Mouse (Mus musculus): ENCODE measurements around the gene Med24.

Gene Med24

DNA sequence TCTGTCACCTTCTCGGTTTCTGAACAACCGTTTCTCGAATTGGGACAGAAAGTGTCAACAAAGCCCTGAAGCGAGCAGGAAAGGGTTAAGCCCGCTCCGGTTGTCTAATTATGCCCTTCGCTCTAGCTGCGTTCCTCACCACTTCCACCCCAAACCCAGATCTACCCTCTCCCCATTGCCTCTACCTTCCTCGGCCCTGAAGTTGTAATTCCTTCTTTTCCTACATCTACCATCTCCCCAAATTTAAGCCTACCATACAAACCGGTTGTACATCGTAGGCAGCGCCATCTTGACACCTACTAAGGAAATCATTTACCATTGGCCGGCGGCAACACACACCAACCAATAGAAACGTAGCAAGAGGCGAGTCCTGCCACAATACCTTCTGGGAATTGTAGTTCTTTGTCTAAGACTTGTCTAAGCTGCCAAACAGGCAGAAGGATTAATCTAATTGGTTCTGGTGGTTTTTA, at the start of gene Med24:
Med24 (minus strand) TSS at position 317 of the 470 bp plus-strand sequence.
- peak; percentile 84 for DNase-seq

DNA sequence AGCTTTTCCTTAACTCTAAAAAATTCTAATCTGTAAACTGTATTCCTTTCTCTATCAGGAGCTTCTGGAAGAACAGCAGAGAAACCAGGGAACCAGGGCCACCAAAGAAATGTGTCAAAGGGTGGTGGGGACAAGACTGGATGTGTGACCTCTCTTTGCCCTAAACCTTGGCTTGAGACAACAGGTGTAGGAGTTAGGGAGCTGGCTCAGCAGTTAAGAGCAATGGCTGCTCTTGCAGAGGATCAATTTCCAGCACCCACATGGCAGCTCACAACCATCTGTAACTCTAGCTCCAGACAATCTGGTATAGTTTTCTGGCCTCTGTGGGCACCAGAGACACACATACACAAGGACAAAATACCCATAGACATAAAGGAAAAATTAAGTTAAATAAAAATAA, 48.7 kb upstream of the Med24 start:
- DNase-seq: no peak

DNA sequence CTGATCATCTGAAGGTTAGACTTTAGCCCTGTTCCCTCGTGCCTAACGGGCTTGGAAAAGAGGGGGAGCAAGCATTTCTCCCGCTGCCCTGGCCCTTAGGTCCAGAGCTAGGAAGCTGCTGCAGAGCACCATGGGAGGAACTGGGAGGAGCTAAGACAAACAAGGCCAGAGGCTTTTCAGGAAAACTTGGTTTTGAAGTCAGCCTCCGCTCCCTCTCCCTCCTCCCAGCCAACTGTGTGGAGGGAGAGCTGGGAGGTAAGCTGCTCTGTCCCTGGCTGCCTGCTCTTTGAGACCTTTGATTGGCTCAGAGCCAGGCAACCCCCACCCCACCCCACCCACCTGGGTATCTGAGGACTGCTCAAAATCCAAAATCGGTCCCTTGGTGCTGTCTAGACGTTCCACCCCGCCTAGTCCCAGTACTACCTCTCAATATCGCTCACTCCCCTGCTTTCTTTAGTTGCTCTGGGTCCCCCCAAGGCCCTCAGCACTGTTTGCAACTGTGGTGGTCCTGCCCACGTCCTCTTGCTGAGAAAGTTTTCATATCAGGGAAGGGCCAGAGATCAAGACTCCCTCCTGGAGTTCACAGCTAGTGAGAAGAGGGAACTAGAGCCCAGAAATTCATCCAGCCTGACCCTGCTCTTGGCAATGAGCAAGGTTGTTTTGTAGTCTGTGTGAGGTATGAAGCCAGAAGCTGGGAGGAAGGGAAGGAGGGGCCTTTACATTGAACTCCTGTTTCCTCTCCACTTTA, 47.8 kb upstream of the Med24 start:
- no peak for DNase-seq

DNA sequence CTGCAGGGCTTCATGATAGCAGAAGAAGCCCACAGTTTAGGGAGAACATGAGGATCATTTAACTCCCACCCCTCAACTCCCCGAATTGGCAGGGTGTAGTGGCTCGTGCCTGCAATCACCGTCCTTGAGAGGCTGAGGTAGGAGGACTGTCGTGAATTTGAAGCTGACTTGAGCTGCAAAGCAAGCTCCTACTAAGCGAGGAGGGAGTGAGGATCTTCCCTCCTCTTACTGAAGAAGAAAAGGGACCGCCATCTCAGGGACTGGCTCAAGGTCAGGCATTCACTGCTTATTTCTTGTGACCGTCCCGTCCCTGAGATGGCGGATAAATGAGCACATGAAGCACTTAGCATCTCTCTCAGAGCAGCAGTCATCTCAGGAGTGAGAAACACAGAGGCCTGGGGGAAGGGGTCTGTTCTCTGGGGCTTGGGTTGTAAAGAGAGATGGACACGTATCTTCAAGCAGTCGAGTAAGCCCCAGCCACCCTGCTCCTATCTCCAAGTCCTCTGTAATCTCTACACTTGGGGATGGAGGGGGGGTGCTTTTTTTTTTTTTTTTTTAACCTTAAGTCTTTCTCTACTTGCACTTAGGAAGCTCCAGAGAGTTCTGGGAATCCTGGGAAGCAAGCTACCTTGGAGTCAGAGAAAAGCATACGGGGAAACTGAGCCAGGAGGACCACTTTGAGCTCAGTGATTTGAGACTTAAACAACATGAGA, 47.0 kb upstream of the Med24 start:
- DNase-seq: no peak

DNA sequence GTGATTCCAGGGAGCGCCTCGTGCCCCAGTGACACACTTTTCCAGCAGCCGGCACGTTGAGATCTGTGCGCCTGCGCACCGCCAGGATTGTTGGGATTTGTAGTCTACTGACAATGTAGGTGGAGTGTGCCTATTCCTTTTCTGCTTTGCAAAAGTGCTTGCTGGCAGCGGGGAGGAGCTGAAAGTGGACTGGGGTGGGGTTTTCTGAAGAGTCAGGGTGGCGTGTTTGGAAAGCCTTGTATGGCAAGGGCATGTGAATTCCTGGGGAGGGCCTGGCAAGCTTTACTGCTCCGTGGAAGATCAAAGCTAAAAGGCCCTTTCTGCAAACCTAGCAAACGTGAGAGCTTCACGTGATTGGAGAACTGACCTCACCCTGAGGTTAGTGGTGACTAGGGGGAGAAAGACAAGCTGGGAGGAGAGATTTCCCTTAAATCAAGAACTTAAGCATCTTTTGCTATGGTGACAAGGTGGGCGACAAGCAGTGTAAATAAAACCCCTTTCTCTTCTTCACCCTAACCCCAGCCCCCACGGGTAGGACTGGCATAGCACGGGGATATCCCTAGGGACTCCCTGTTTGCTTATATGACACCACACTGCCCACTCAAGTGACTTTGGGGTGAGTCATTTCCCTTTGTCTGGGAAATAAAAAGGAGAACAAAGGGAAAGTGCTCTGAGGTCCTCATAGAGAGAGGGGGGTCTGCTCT, 46.3 kb upstream of the Med24 start:
- peak; percentile 86 for DNase-seq

DNA sequence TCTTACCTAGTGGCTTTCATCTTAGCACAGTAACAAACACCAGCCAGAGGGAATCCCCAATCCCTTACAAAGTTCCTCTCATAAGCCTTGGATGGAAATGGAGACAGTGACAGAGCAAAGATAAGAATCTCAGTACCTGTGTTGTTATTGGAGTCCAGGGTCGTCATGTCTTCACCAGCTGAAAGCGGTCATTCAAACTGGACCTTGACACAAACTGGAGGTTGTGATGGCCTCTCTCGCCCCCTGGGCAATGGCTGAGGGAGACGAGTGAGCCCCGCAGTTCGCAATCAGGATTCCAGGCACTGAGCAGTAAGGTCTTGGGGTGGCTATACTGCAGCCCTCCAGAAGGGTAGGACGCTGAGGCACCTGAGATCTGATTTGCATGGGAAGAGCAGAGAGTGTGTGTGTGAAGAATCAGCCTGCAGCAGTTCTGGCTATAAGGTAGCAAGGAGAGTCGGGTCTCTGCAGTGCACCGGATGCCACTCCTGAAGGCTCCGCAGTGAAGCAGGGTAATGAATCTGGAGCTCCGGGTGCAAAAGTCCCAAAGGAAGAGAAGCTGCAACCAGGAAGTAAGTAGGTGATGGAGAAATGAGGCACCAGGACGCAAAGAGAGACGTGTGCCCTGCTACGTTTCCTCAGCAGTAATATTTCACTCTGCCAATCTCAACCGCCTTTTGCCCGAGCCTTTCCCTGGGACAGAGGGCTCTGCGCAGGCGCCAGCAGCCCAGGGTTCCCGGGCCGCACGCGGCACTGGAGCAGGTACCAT, 45.5 kb upstream of the Med24 start, which contains the start of gene Nr1d1:
Nr1d1 (minus strand) TSS at position 752 of the 766 bp plus-strand sequence.
- DNase-seq: no peak

DNA sequence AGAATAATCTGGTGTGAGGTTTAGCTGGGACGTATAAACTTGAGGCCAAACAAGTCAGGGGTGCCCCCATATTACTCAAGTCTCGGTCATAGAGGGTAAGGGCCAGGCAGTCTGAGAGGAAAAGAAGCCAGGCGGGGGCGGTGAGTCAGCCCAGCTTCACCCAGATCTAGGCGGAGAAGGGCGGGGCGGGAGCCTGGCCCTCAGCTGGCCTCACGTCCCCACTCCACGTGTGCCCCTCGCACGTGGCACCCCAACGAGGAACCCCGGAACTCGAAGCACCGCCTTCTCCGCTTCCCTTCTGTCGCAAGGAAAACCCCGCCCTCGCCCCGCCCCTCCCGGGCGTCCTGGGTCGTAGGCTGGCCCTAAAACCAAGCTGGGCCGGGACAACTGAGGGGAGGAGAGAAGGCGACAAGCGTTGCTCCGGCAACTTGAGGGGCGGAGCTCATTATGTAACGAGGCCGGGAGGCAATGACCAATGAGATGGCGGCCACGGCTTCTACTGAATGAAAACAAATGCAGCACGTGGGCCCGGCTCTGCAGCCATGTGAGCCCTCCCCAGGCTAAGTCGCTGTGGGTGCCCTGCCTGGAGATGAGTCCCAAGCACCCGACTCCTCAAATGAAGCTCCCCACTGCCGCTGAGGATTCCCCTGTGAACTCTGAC, 44.5 kb upstream of the Med24 start:
- DNase-seq: peak; percentile 97

DNA sequence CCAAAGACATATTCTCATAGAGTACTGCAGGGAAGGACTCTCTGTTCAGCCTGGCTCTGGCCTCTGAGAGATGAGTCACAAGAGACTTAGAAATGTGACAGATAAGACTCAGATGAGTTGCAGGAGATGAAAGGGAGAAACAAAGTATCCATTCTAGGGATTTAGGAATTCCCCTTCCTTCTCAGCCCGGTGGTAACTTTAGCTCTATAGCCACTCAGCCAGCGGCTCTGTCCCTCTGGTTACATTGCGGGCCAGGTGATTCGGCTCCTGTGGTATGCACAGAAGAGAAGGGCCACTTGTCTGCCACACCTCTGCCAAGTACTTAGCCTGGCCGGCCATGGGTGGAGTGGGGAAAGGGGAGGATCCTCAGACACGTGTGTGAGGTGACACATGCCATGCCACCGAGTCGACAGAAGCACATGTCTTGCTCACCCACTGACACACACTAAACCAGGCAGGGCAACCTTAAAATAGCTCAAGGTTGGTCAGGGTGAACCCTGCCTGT, 43.5 kb upstream of the Med24 start:
- DNase-seq: no peak

DNA sequence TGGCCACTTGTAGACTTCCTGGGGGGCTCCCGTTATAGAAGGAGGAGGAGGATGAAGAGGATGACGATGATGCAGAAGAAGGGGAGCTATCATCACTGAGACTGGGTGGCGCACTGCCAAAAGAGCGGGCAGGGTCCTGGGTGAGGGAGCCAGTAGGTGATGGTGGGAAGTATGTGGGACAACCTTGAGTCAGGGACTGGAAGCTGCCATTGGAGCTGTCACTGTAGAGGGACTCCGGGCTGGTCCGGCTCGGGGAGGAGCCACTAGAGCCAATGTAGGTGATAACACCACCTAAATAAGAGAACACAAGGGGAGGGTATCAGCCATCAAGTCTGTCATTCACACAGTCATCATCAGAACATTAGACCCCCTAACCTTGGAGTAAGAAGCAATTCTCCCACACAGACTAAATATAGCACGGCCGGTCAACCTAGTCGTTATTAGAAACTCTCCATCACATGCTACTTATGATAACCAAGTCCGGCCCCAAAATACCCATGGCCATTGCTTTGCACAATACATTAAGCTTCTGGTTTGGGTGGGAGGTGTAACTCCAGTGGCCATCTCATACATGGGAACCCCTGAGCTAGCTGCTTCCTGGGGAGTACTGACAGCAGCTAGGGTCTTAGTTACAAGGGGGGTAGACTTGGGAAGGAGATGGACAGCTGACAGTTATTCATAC, 42.8 kb upstream of the Med24 start:
- DNase-seq: no peak

DNA sequence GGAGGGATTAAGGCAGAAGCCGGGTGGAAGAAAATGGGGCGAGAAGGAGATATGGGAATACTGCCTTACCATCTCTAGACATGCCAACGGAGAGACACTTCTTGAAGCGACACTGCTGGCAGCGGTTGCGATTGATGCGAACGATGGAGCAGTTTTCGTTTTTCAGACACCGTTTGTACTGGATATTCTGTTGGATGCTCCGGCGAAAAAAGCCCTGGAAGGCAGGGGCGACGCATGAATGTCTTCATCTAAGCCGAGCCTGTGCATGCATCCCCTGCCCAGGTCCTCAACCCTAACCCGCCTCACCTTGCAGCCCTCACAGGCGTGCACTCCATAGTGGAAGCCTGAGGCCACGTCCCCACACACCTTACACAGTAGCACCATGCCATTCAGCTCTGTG, 41.9 kb upstream of the Med24 start:
- DNase-seq: no peak

DNA sequence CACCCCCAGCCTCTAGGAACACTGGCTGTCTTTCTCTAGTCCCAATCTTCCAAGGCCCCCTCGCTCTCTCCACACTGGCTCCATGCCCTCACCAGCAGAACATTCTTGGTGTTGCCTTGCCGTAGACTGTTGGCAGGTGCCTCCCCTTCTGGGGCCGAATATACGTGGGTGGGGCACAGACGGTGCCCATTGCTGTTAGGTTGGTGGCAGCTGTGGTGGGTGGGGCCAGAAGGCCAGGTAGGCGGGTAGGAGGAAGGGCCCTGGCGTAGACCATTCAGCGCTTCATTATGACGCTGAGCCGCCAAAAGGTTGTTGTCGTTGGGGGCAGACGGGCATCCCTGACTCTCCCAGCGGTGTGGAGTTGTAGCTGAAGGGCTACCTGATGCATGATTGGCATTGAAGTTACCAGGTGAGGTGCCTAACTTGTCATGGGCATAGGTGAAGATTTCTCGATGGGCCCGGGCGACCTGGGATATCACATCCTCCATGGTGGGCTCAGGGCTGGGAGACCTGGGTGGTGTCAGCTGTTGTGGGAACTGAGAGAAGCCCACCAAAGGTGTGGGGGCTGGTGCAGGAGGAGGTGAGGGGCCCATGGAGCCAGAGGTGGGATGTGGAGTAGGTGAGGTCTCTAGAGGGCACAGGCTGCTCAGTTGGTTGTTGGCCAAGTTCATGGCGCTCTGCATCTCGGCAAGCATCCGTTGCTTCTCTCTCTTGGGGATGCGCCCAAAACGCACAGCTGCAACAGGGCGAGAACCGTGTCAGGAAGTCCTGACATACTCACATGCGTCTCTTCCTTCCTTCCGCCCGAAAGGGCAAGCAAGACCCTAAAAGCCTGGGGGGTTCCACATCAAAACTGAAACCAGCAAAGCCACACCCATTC, 41.1 kb upstream of the Med24 start:
- no peak for DNase-seq

DNA sequence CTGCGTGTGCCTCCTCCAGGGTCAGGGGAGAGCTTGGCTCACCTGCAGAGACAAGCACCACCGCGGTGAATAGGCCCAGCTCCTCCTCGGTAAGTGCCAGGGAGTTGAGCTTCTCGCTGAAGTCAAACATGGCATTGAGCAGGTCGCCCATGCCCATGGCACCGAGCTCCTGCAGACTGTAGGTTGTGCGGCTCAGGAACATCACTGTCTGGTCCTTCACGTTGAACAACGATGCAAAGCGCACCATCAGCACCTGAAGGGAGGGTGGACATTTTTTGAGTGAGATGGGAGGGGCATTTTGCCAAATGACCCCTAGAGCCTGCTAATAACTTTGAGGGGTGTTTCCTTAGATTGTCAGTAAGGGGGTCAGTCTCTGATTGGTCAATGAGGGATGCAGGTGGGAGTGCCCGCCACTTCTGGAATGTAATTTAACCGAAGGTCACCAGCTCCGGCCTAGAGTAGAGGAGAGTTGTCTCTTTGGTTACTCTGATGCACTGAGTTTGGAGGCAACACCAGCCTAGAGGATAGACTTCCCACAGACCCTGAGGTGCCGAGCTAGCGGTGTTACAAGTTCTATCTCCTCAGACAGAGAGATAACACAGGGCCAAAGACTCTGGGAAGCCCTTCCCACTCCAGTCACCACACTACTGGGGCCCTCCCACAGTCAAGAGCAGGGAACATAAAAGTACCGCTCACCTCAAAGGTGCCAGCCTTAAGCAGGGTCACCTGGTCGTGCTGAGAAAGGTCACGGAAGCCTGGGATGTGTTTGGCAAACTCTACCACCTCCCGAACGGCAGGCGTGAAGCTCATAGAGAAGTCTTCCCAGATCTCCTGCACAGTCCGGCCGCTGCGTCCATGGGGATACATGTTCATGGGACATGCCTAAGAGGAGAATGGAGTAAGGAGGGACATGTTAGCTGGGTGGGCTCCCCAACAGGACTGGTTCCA, 40.0 kb upstream of the Med24 start:
- DNase-seq: no peak

DNA sequence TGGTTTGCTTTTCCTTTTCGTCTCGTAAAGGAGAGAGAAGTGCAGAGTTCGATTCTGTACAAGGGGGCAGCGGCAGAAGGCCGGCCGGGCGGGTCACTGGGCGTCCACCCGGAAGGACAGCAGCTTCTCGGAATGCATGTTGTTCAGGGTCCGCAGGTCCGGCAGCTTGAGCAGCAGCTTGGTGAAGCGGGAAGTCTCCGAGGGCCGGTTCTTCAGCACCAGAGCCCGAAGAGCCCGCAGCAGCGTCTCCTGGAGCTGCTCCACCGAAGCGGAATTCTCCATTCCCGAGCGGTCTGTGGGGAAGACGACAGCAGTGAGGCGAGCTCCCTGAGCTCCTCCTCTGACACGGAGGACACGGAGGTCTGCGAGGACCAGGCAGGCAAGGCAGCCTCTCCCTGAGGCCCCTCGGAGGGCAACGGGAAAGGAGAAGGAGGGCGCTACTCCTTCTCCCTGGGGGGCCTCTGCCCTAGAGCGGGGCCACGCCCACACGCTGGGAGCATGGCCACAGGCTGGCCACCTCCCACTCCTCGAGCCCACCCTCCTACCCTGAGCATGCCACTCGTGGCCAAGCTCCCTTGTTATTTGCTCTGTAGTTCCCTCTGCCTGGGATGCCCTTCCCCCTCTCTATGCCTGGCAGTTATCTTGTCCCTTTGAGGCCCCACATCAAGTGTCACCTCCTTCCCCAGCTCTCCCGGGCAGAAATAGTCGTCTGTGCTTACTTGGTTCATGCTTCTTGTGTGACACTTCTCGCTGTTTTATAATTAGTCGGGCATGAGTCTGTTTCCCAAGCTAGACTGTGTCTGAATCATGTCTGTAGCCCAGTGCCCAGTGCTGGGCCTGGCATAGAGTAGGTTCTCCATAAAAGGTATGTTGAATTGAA, 39.1 kb upstream of the Med24 start:
- no peak for DNase-seq

DNA sequence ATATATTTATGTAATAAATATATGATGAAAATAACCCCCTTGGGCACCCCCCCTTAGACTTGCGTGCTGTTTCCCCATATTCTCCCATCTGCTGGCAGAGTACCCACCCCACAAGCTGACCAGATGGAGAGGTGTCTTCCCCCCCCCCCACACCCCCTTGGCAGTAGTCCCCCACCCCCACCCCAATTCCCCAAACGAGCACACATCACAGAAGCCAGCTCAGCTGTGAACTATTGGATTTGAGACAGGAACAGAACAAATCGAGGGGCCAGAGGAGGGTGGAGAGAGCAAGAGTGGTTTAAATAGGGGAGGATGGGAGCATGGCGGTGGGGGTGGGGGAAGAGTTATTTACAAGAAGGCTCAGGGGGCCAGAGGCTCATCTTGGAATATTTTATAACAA, 38.5 kb upstream of the Med24 start:
- no peak for DNase-seq

DNA sequence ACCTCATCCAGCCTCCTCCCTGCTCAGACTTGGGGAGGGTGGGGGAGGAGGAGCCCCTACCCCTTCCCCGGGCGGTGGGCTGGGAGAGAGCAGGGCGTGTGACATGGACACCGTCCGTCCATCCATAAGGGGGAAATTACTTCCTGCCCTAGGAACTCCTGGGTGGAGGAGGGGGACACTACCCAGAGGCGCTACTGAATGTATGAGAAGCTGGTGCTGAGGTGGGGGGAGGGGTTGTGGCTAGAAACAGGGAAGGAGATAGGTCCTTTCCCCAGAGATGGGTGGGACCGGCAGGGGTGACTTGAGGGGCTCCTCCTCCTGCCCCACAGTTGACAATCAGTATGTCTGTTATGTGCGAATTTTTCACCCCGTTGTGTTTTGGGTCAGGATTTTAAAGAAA, 38.0 kb upstream of the Med24 start:
- DNase-seq: no peak

DNA sequence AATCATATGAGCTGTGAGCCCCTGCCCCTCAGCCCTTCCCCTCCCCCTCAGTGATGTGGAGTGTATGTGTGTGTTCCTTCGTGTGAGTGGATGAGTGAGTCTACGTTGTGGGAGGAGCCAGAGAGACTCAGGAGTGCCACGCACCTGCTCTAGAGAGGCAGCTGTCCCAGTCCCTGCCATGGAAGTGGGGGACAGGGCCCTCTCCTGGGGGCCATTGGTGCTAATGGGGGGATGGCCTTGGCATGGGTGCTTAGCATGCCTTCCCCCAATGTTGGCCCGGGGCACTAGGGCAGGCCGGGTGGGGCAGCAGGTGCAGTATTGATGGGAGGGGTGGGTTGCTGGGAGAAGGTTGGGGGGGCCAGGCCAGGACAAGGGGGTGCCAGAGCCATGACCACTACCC, 37.6 kb upstream of the Med24 start:
- DNase-seq: no peak

DNA sequence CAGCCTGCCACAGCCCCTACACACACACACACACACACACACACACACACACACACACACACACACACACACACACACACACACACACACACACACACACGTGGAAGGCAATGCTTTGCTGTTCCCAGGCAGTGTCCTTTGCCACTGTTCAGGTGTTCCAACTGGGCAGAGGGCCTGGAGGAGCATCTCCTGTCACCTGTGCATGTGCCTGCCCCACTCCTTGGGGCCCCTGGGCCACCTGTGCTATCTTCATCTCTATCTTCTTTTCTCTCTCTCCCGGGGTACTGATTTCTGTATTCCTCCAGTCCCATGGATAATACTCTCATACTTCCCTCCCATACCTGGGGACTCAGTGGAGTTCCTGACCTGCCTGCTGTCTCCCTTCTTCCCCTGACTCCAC, 37.1 kb upstream of the Med24 start:
- no peak for DNase-seq

All from thymus, postnatal 25 days (tissue).